Mouse (Mus musculus): ENCODE measurements around the gene C1qtnf6.

GRCm38 (mm10) chr15:78489248-78489647 is 42.0 kb downstream of the C1qtnf6 start:
- TF ChIP-seq EP300 (IDR thresholded peaks at IDR 0.05; ENCODE audit: low read depth in 1 of 2, low read length in 2 of 2): no peak
- TF ChIP-seq CTCF (IDR thresholded peaks at IDR 0.05 in 2 of 3, conservative IDR thresholded peaks at IDR 0.05 in 1 of 3; ENCODE audit: control insufficient read depth in 1 of 3, insufficient read depth in 1 of 3, low read depth in 2 of 3, low read length in 3 of 3, poor library complexity in 1 of 3, severe bottlenecking in 1 of 3): no peak
- no peak for TF ChIP-seq CHD2 (IDR thresholded peaks at IDR 0.05; ENCODE audit: low read length)
- no peak for TF ChIP-seq NELFE (IDR thresholded peaks at IDR 0.05; ENCODE audit: low read depth, low read length)
- no peak for TF ChIP-seq TAL1 (IDR thresholded peaks at IDR 0.05; ENCODE audit: low read length)
- no peak for TF ChIP-seq USF1 (IDR thresholded peaks at IDR 0.05; ENCODE audit: low read depth, low read length)
- TF ChIP-seq MAX (IDR thresholded peaks at IDR 0.05; ENCODE audit: low read length): no peak
- TF ChIP-seq TCF12 (IDR thresholded peaks at IDR 0.05; ENCODE audit: low read depth, low read length): no peak
- TF ChIP-seq UBTF (IDR thresholded peaks at IDR 0.05; ENCODE audit: borderline replicate concordance, insufficient read depth, low read depth, low read length): no peak
- no peak for TF ChIP-seq GATA1 (IDR thresholded peaks at IDR 0.05; ENCODE audit: low read depth, low read length)
- no peak for TF ChIP-seq POLR2A (IDR thresholded peaks at IDR 0.05; ENCODE audit: control insufficient read depth in 1 of 2, insufficient read depth in 1 of 2, low read depth in 1 of 2, low read length in 2 of 2, poor library complexity in 1 of 2)

All from MEL (cell line).